Mouse (Mus musculus): ENCODE results near the gene Fgd6.
A peak's percentile ranks its signal among the peaks of the same experiment; 100 is the strongest.

Gene Fgd6

GRCm38 (mm10) chr10:94035658-94036374, at the start of gene Fgd6, which contains the start of gene Vezt:
Fgd6 (plus strand) TSS chr10:94036001.
Vezt (minus strand) TSS chr10:94035817.
- peak; percentile 97 to 98 for DNase-seq (ENCODE audit: low spot score in 2 of 2)

- no peak for DNase-seq (ENCODE audit: low spot score in 2 of 2)
Measured at GRCm38 (mm10) chr10:93994136-93994535, 41.7 kb upstream of the Fgd6 start.

DNA sequence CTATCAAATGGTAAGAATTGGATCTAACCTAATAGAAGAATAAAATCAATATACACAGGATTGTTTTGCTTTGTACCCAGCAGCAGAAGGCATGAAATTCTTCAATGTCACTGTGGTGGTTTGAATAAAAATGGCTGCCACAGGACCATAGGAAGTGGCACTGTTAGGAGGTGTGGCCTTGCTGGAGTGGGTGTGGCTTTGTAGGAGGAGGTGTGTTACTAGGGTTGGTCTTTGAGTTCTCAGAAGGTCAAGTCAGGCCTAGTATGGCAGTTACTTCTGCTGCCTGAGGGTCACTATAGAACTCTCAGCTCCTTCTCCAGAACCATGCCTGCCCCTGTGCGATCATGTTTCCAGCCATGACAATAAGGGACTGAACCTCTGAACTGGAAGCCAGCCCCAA, 40.7 kb upstream of the Fgd6 start:
- DNase-seq (ENCODE audit: low spot score in 2 of 2), result no peak

- no peak for DNase-seq (ENCODE audit: low spot score in 2 of 2)
Measured at GRCm38 (mm10) chr10:93999357-93999756, 36.4 kb upstream of the Fgd6 start.

GRCm38 (mm10) chr10:94000223-94000622, 35.6 kb upstream of the Fgd6 start:
- no peak for DNase-seq (ENCODE audit: low spot score in 2 of 2)

GRCm38 (mm10) chr10:94008356-94008755, 27.4 kb upstream of the Fgd6 start:
- DNase-seq (ENCODE audit: low spot score in 2 of 2), result no peak

- DNase-seq (ENCODE audit: low spot score in 2 of 2), result no peak
Measured at GRCm38 (mm10) chr10:94009991-94010679, 25.7 kb upstream of the Fgd6 start.

GRCm38 (mm10) chr10:94011024-94011423, 24.8 kb upstream of the Fgd6 start:
- no peak for DNase-seq (ENCODE audit: low spot score in 2 of 2)

- DNase-seq (ENCODE audit: low spot score in 2 of 2), result no peak
Measured at GRCm38 (mm10) chr10:94013196-94013595, 22.6 kb upstream of the Fgd6 start.

DNA sequence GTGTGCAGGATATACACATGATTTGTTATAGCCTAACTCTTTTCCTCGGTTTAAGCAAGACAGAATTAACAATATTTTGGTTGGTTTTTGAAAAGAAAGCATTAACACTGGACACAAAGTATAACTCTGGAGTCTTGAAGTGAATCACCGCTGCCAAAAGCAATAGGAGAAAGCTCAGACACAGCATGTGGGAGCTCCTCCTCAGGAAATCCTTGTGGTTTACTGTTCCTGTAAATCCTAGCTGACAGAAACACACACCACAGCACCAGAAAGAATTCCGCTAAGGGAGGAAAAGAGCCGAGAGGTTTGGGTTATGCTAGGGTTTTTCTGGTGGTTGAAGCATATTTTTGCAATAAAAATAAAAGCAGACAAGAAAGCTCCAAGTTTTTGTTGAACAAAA, 21.6 kb upstream of the Fgd6 start:
- no peak for DNase-seq (ENCODE audit: low spot score in 2 of 2)

DNA sequence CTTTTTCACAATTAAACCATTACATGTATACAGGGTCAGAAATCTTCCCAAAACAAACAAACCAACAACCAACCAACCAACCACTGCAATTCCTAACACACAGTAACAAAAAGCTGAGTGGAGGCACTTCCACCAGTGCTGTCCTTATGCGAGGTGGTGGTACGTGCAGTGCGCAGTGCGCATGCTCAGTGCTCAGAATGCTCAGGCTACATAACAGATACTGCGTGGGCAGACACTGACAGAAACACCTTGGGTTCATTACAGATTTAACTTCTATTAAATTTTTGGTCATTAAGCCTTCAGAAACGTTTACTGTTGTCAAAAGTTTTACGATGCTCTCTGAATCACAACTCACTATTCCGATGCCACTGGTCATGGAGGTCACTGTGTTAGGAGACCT, 18.3 kb upstream of the Fgd6 start:
- no peak for DNase-seq (ENCODE audit: low spot score in 2 of 2)

- DNase-seq (ENCODE audit: low spot score in 2 of 2), result no peak
Measured at GRCm38 (mm10) chr10:94020587-94020986, 15.2 kb upstream of the Fgd6 start.

GRCm38 (mm10) chr10:94021059-94021458, 14.7 kb upstream of the Fgd6 start:
- no peak for DNase-seq (ENCODE audit: low spot score in 2 of 2)

GRCm38 (mm10) chr10:94025079-94025478, 10.7 kb upstream of the Fgd6 start:
- DNase-seq (ENCODE audit: low spot score in 2 of 2), result no peak

DNA sequence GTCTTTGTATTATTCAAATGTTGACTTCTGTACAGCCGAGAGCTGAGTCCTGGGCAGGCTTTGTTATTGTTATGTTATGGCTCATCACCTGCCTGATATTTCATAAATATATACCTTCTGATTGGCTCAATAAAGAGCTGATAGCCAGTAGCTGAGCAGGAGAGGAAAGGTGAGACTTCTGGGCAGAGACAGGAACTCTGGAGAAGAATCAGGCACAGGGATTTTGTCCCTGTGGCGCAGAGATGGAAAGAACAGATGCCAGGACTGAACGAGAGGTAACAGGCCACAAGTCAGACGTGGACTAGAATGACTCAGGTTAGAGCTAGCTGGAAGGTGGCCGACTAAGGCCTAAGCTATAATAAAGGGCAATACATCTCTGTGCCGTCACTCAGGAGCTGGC, 7.3 kb upstream of the Fgd6 start:
- no peak for DNase-seq (ENCODE audit: low spot score in 2 of 2)

- DNase-seq (ENCODE audit: low spot score in 2 of 2), result no peak
Measured at GRCm38 (mm10) chr10:94031164-94031563, 4.6 kb upstream of the Fgd6 start.

- DNase-seq (ENCODE audit: low spot score in 2 of 2), result peak; percentile 55 to 68
Measured at GRCm38 (mm10) chr10:94034876-94035657, 734 bp upstream of the Fgd6 start.

DNA sequence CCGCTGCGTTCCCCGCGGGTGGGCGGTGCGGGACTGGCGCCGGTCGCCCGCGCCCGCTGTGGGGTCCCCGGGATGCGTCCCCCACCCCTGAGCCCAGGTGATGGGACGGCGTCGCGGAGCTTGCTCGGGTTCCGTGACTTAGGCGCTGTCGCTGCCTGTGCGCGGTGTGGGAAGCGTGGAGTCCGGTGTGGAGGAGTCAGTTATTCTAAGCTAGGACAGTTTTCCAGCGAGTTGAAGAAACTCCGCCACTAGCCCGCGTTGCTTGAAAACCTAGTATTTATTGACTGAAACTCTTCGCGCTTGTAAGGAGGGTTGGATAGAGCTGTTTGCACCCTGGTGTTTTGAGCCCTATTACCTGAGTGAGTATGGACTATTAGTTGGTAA, 566 bp downstream of the Fgd6 start:
- no peak for DNase-seq (ENCODE audit: low spot score in 2 of 2)

- DNase-seq (ENCODE audit: low spot score in 2 of 2), result no peak
Measured at GRCm38 (mm10) chr10:94037196-94037595, 1.4 kb downstream of the Fgd6 start.

DNA sequence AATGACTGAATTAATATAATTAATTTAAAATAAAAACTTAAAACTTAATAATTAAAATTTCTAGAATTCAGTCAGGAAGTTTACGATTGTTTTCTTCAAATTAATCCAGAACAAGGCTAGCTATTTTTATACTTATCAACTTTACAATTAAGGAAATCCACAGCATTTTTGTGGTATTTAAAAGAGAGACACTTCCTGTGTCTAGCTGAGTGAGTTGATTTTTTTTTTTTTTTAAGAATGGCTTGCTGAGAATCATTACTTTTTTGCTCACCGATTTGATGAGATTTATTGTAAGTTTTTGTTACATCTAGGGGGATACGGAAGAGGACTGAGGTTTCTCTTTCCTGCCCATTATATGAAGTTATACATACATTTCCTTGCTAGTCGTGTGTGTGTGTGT, 1.8 kb downstream of the Fgd6 start:
- DNase-seq (ENCODE audit: low spot score in 2 of 2), result no peak

DNA sequence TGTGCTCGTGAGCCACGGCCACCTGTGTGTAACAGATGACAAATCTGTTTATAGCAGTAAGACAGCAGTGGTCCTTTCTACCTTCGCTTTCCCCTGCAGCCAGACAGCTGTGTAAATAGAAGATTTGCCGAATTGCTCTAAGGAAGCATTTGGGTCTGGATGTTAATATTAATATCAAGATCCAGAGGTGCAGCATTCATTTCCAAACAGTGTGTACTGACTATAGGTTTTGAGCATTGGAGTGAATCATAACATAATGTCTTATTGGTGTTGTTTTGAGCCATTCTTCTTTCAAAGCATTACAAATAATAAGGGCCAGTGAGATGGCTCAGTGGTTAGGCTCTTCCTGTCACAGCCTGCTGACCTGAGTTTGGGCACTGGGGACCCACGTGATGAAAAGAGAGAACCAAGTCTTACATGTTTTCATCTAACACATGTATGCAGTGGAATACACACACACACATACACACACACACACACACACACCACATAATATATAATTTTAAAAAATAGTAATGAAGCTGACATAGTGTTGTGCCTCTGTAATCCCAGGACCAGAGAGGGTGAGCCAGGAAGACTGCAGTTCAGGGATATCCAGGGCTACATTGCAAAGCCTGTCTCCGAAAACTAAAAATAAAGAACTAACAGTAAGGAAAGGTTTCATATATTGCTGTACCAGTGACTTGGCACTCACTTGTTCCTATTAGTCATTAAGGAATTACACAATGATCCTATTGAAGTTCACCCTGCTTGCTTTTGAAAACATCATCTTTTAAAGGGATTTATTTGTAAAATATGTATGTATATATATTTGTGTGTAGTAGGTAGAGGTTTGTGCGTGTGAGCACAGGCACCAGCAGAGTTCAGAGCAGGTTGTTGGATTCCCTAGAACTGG, 2.8 kb downstream of the Fgd6 start:
- DNase-seq (ENCODE audit: low spot score in 2 of 2), result no peak

- DNase-seq (ENCODE audit: low spot score in 2 of 2), result no peak
Measured at GRCm38 (mm10) chr10:94043908-94044307, 8.1 kb downstream of the Fgd6 start.
